Mouse (Mus musculus) liver, embryonic 16.5 days (tissue): Measurements from ENCODE around the gene Krt14. TPM values are rescaled to one million over a fixed set of nuclear protein-coding genes. Genes with fewer than 3 reads are reported as not detected.
"Not testable (repeated sequence)": the region's sequence is repeated elsewhere in the genome, so short reads cannot be mapped to it uniquely, and the experiment has no call there.

Experiments used
- ATAC-seq: fragments of 200-750 bp; cut with Nextera tagmentation; 2 replicates; pipeline ENCODE4 v1.8.0; 2017; ENCODE audit warnings: low read depth, mild to moderate bottlenecking, moderate number of reproducible peaks, moderate library complexity
- H3K27ac ChIP-seq: fragments of 300-500 bp; sonication (generic); 2 replicates; pipeline ENCODE4 v1.5.1; 2014; ENCODE audit warnings: mild to moderate bottlenecking, low read length
- H3K27me3 ChIP-seq: fragments of 300-500 bp; sonication (generic); 2 replicates; pipeline ENCODE4 v1.6.1; 2014; ENCODE audit warnings: low read depth, low read length, mixed read lengths; ENCODE audit not compliant: control insufficient read depth, insufficient read depth
- H3K36me3 ChIP-seq: fragments of 300-500 bp; sonication (generic); 2 replicates; pipeline ENCODE4 v1.6.1; 2014; ENCODE audit warnings: mild to moderate bottlenecking; ENCODE audit not compliant: control insufficient read depth, insufficient read depth
- H3K4me1 ChIP-seq: fragments of 300-500 bp; sonication (generic); 2 replicates; pipeline ENCODE4 v1.6.1; 2014; ENCODE audit warnings: low read depth, low read length, mixed read lengths; ENCODE audit not compliant: control insufficient read depth
- H3K4me2 ChIP-seq: fragments of 300-500 bp; sonication (generic); 2 replicates; pipeline ENCODE4 v1.6.1; 2014; ENCODE audit warnings: low read depth, low read length, mixed read lengths
- H3K4me3 ChIP-seq: fragments of 300-500 bp; sonication (generic); 2 replicates; pipeline ENCODE4 v1.5.1; 2014; ENCODE audit warnings: low read depth, mild to moderate bottlenecking, low read length
- H3K9ac ChIP-seq: fragments of 300-500 bp; sonication (generic); 2 replicates; pipeline ENCODE4 v1.6.1; 2014; ENCODE audit warnings: low read depth, low read length
- H3K9me3 ChIP-seq: fragments of 300-500 bp; sonication (generic); replicated peaks from 2 replicates; pipeline ENCODE4 v1.6.1; 2016; ENCODE audit warnings: low read length; ENCODE audit not compliant: control insufficient read depth
- WGBS: fragments of 180-500 bp; shearing (Covaris S2); extraction: QIAGEN DNeasy Blood & Tissue Kit; methylation state at CpG from one replicate; pipeline ENCODE4 v1.1.7; 2014; ENCODE audit not compliant: insufficient replicate concordance; 5-methylcytosine and 5-hydroxymethylcytosine counted together
- polyA plus RNA-seq: library from polyadenylated mRNA; unstranded; fragments of >200 nt; fragmentation: Nextera tagmentation; extraction: Ambion mirVana; gene quantifications from 2 replicates; pipeline ENCODE4 v1.2.1, GENCODE M21; 2015

The Krt14 gene
- 0.16 and 0.31 TPM in 2 replicates for polyA plus RNA-seq

DNA sequence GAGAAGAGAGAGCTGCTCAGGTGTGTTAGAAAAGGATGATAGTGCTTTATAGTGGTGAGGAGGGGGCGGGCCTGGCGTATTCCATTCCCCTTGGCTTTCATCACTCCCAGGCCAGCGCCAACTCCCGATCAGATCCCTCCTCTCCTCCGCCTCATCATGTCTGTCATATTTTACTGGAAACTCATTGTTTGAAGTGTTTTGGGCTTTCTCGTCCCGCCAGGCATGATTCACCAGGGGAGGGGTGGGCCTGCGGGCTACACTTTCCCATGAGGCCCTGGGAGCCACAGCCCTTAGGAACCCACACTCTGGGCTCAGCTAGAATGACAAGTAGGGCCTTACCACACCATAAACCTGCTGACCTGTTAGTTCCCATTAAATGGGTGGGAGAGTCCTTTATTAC lies at the start of gene Krt14:
Gene Krt14, minus strand, starts transcription at position 51 of the 400 bp plus-strand sequence.
- Histone ChIP-seq H3K9me3 (no peaks in the 10 kb centered on the region), H3K27ac (no peak within 1 kb of the TSS), H3K4me3 (no peak within 1 kb of the TSS)

GRCm38 (mm10) chr11:100255514-100255913 lies 48.2 kb upstream of the Krt14 start:
- H3K27me3 ChIP-seq = no peaks in the 10 kb centered on the region
- H3K9me3 ChIP-seq = no peaks in the 10 kb centered on the region
- no peaks in the 10 kb centered on the region for H3K36me3 ChIP-seq
- 80% methylated on average over 6 of the region's 6 CpGs for WGBS
- H3K4me1 ChIP-seq = no peaks in the 10 kb centered on the region
- no peak for ATAC-seq
- H3K27ac ChIP-seq = no peak overlapping the region
- no peak overlapping the region for H3K9ac ChIP-seq
- H3K4me2 ChIP-seq = no peak overlapping the region
- H3K4me3 ChIP-seq = no peak overlapping the region

More for the DNA sequence above, at the start of gene Krt14:
- no peaks in the 10 kb centered on the region for H3K27me3 ChIP-seq
- no peaks in the 10 kb centered on the region for H3K36me3 ChIP-seq
- H3K4me2 ChIP-seq = no peak within 1 kb of the TSS
- H3K9ac ChIP-seq = no peak within 1 kb of the TSS
- H3K4me1 ChIP-seq = no peaks in the 10 kb centered on the region
- ATAC-seq = no peak
- WGBS = 71% methylated on average over 8 of the region's 8 CpGs

DNA sequence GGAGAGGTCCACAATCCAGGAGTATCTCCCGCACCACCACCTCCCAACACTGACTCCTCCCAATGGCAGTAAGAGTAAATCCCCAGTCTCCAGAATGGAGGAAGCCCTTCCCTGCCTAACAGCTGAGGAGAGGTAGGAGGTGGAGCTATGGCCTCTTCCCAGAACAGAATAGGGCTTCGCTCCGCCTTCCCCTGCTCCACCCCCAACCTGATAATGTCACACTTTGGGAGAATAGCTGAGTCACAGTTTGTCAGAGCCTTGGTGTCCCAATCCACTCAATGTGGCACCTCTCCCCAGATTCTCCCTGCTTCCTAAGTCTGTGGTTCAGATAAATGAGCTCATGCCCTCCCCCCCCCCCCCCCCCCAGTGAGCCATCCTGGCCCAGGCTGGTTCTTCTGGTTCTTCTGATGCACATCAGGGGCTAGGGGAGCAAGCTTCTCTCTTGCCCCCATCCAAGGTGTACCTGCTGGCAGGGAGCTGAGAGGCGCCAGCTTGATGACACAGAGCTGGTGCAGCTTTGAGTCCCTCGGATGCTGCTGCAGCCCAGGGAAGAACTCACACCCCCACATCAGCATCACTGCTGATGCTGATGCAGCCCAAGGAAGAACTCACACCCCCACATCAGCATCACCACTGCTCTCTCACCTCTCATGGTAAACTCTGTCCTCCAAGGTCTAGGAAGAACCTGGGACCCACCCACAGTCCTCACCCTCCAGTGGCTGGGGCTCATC lies 47.2 kb upstream of the Krt14 start:
- Histone ChIP-seq H3K4me1 (no peaks in the 10 kb centered on the region), H3K36me3 (no peaks in the 10 kb centered on the region), H3K27me3 (no peaks in the 10 kb centered on the region), H3K4me3 (no peak overlapping the region), H3K9me3 (no peaks in the 10 kb centered on the region), H3K4me2 (no peak overlapping the region), H3K27ac (no peak overlapping the region), H3K9ac (no peak overlapping the region)
- 33% methylated on average over 5 of the region's 5 CpGs for WGBS
- no peak for ATAC-seq

GRCm38 (mm10) chr11:100248852-100249465 lies 41.6 kb upstream of the Krt14 start, which contains the start of gene Krt16:
Krt16 (minus strand) TSS chr11:100248902.
- no peaks in the 10 kb centered on the region for H3K9me3 ChIP-seq
- no peak within 1 kb of the TSS for H3K4me2 ChIP-seq
- H3K9ac ChIP-seq = no peak within 1 kb of the TSS
- 56% methylated on average over 7 of the region's 7 CpGs for WGBS
- no peaks in the 10 kb centered on the region for H3K27me3 ChIP-seq
- ATAC-seq = no peak
- H3K4me3 ChIP-seq = no peak within 1 kb of the TSS
- no peaks in the 10 kb centered on the region for H3K36me3 ChIP-seq
- H3K27ac ChIP-seq = no peak within 1 kb of the TSS
- no peaks in the 10 kb centered on the region for H3K4me1 ChIP-seq

DNA sequence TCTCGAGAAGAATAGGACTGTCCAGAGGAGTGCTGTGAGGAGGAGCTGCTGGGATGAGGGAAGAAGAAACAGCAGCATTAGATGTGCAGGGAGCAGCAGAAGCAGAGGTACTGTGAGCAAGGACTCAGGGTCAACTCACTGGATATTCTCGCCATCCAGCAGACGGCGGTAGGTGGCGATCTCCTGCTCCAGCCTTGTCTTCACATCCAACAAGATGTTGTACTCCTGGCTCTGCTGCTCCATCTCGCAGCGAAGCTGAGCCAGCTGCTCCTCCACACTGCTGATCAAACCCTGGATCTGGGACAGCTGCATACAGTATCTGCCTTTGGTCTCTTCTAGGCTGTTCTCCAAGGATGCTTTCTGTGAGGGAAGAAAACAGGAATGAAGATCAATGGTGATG lies 39.1 kb upstream of the Krt14 start:
- H3K4me3 ChIP-seq, H3K4me2 ChIP-seq, H3K9ac ChIP-seq, H3K4me1 ChIP-seq, H3K27ac ChIP-seq, H3K36me3 ChIP-seq, H3K27me3 ChIP-seq, ATAC-seq, H3K9me3 ChIP-seq: not testable (repeated sequence)
- 46% methylated on average over 7 of the region's 7 CpGs for WGBS

GRCm38 (mm10) chr11:100240272-100240671 lies 32.9 kb upstream of the Krt14 start:
- WGBS = 67% methylated on average over 4 of the region's 4 CpGs
- ATAC-seq, H3K4me1 ChIP-seq, H3K4me2 ChIP-seq, H3K9me3 ChIP-seq, H3K27ac ChIP-seq, H3K36me3 ChIP-seq, H3K27me3 ChIP-seq, H3K9ac ChIP-seq, H3K4me3 ChIP-seq: not testable (repeated sequence)

- H3K9me3 ChIP-seq = no peaks in the 10 kb centered on the region
- no peak for ATAC-seq
- 51% methylated on average over 8 of the region's 8 CpGs for WGBS
- H3K4me1 ChIP-seq = no peaks in the 10 kb centered on the region
- H3K4me3 ChIP-seq = no peak overlapping the region
- H3K9ac ChIP-seq = no peak overlapping the region
- no peaks in the 10 kb centered on the region for H3K36me3 ChIP-seq
- H3K27me3 ChIP-seq = no peaks in the 10 kb centered on the region
- H3K4me2 ChIP-seq = no peak overlapping the region
- H3K27ac ChIP-seq = no peak overlapping the region
These were observed 14.4 kb upstream of the Krt14 start for GRCm38 (mm10) chr11:100221741-100222140.

- Histone ChIP-seq H3K9ac (no peak overlapping the region), H3K27ac (no peak overlapping the region), H3K4me1 (no peaks in the 10 kb centered on the region), H3K9me3 (no peaks in the 10 kb centered on the region), H3K27me3 (no peaks in the 10 kb centered on the region), H3K4me3 (no peak overlapping the region), H3K36me3 (no peaks in the 10 kb centered on the region), H3K4me2 (no peak overlapping the region)
- ATAC-seq = no peak
- WGBS = 57% methylated on average over 4 of the region's 4 CpGs
These were observed 12.0 kb upstream of the Krt14 start for GRCm38 (mm10) chr11:100219304-100219703.

DNA sequence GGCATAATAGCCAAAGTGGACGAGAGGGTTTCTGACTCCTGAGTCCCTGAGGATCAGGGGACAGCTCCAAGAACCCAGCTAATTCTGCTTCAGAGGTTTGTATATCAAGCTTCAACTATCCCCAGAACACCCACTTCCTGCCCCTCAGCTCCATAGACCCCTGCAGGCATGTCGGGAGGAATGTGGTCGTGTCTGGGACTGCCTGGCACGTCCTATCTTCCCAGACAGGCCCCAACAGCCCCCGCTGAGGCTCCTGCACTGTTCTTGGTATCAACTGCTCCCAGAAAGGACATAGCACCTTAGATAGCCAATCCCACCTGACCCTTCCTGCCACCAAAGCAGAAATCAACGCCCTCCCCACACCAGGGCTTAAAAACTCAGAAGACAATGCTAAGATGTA lies 1.2 kb upstream of the Krt14 start:
- no peak overlapping the region for H3K4me2 ChIP-seq
- no peaks in the 10 kb centered on the region for H3K36me3 ChIP-seq
- no peaks in the 10 kb centered on the region for H3K27me3 ChIP-seq
- H3K9me3 ChIP-seq = no peaks in the 10 kb centered on the region
- H3K9ac ChIP-seq = no peak overlapping the region
- whole genome bisulfite sequencing = 34% methylated on average over 6 of the region's 6 CpGs
- H3K27ac ChIP-seq = no peak overlapping the region
- ATAC-seq = no peak
- H3K4me1 ChIP-seq = no peaks in the 10 kb centered on the region
- H3K4me3 ChIP-seq = no peak overlapping the region
